Mouse (Mus musculus): ENCODE measurements at regions not wholly inside any gene's neighbourhood (a gene's known extent, or its start where the extent isn't known, plus 50 kb on each side); places are given as distances from the start of the nearest gene placed in this dataset.
A peak's percentile ranks its signal among the peaks of the same experiment; 100 is the strongest.

DNA sequence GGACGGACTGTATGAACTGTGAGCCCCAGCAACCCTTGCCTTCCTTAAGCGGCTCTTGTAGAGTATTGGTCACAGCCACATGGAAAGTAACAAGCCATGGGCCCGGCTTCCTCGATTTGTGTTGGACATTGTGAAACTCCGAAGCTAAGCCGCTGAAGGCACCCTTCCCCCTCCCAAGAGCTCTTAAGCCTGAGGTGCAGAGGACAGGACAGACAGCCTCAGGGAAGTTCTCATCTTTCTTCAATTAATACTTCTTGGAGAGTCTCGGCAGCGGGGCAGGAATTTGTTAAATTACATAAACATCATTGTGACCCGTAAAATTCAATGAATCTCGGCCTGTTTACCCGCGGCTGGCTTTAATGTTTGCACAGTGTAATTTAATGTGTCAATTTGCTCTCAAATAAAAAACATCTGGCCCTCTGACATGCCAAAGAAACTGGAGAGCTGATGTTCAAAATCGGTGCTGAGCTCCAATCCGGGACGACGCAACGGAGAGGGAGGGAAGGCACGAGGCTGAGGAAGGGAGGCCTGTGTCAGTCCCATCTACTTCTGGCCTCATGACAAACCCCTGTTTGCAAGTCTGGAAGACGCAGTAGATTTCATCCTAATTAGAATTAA, 208.4 kb upstream of the Tle3 start:
- H3K27me3 ChIP-seq (ENCODE audit: control insufficient read depth, insufficient read depth, low read length) = no peaks in the 10 kb centered on the region
- WGBS = 32% methylated on average over 19 of the region's 19 CpGs

DNA sequence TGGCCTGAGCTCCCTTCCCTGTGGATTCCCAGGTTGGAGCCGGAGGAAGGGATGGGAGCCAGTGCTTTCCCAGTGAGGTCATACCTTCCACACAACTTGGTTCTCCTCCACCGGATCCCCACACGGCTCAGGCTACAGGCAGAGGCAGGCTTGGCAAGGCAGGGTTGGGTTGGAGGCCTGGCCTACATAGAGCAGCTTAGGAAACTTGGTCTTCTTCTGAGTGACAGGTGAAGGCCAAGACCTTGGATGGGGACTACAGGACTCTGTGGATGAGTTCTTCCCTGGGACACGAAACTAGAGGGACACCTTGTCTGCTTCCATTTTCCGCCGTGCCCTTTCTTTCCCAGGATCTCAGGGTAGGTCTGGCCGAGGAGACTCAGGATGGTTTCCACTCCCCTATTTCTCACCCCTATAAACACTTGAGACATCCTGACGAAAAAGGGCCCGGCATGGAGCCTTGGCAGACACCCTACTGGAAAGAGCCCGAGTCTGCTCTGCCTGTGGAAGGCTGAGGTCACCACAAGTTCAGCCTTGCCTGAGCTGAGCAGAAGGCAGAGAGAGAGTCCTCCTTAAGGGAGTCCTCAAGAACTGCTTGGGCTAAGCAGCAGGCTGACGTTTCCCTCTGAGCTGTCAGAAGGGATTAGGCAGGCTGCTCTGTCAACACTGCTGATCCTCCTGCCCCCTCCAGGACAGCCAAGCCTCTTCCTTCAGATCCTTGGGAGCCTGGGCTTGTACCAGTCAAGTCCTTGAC, 207.5 kb upstream of the Tle3 start:
- H3K27me3 ChIP-seq (ENCODE audit: control insufficient read depth, insufficient read depth, low read length) = no peaks in the 10 kb centered on the region
- H3K9ac ChIP-seq (ENCODE audit: low read depth, low read length) = no peak overlapping the region
- 51% methylated on average over 11 of the region's 11 CpGs for WGBS

More for the DNA sequence above, 208.4 kb upstream of the Tle3 start:
- Histone ChIP-seq H3K27ac (ENCODE audit: low read depth, low read length) (peak overlapping the region; percentile 70; the same call in 1 of the 2 replicates), H3K9ac (ENCODE audit: low read depth, low read length) (no peak overlapping the region), H3K36me3 (ENCODE audit: control insufficient read depth, insufficient read depth, low read length) (no peaks in the 10 kb centered on the region), H3K4me1 (ENCODE audit: control insufficient read depth, insufficient read depth, low read length) (peaks cover 31% of the 10 kb centered on the region; the same call in 1 of the 2 replicates), H3K4me2 (replicated peaks; ENCODE audit: low read depth, low read length) (no peak overlapping the region), H3K9me3 (ENCODE audit: control insufficient read depth, low read length) (no peaks in the 10 kb centered on the region), H3K4me3 (ENCODE audit: low read length) (no peak overlapping the region)
- peak; percentile 50; the same call in 1 of the 2 replicates for ATAC-seq (ENCODE audit: low FRiP score, low TSS enrichment)

DNA sequence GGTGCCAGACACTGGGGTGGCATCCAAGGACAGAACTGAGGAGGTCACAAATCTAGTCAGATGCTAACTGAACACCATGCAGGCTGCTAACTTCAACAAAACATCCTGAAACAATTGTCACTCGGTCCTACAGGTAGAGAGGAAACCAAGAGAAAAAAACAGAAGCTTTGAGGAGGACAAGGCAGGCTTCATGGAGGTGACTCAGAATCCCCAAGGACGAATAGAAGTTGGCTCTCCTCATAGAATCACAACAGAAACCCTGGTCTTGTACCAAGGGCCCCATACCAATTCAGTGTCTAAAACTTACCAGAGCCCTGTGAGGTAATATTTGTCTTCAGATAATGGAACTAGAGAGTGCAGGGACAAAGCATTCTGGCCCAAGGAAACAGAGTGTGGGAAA, 206.1 kb upstream of the Tle3 start:
- Histone ChIP-seq H3K27me3 (ENCODE audit: control insufficient read depth, insufficient read depth, low read length) (no peaks in the 10 kb centered on the region; the same call in 1 of the 2 replicates), H3K4me2 (replicated peaks; ENCODE audit: low read depth, low read length) (no peak overlapping the region), H3K27ac (ENCODE audit: low read depth, low read length) (no peak overlapping the region; the same call in 1 of the 2 replicates), H3K36me3 (ENCODE audit: control insufficient read depth, insufficient read depth, low read length) (no peaks in the 10 kb centered on the region), H3K9me3 (ENCODE audit: control insufficient read depth, low read length) (no peaks in the 10 kb centered on the region), H3K9ac (ENCODE audit: low read depth, low read length) (no peak overlapping the region), H3K4me1 (ENCODE audit: control insufficient read depth, insufficient read depth, low read length) (peaks cover 23% of the 10 kb centered on the region; the same call in 1 of the 2 replicates), H3K4me3 (ENCODE audit: low read length) (no peak overlapping the region)
- 85% methylated on average over 2 of the region's 2 CpGs for WGBS
- no peak for ATAC-seq (ENCODE audit: low FRiP score, low TSS enrichment)

More for the DNA sequence above, 207.5 kb upstream of the Tle3 start:
- H3K36me3 ChIP-seq (ENCODE audit: control insufficient read depth, insufficient read depth, low read length) = no peaks in the 10 kb centered on the region
- H3K4me1 ChIP-seq (ENCODE audit: control insufficient read depth, insufficient read depth, low read length) = peaks cover 26% of the 10 kb centered on the region; the same call in 1 of the 2 replicates
- H3K9me3 ChIP-seq (ENCODE audit: control insufficient read depth, low read length) = no peaks in the 10 kb centered on the region
- peak; percentile 73 for ATAC-seq (ENCODE audit: low FRiP score, low TSS enrichment)
- H3K4me3 ChIP-seq (ENCODE audit: low read length) = no peak overlapping the region
- H3K4me2 ChIP-seq (replicated peaks; ENCODE audit: low read depth, low read length) = no peak overlapping the region
- peak overlapping the region; percentile 76 for H3K27ac ChIP-seq (ENCODE audit: low read depth, low read length)

DNA sequence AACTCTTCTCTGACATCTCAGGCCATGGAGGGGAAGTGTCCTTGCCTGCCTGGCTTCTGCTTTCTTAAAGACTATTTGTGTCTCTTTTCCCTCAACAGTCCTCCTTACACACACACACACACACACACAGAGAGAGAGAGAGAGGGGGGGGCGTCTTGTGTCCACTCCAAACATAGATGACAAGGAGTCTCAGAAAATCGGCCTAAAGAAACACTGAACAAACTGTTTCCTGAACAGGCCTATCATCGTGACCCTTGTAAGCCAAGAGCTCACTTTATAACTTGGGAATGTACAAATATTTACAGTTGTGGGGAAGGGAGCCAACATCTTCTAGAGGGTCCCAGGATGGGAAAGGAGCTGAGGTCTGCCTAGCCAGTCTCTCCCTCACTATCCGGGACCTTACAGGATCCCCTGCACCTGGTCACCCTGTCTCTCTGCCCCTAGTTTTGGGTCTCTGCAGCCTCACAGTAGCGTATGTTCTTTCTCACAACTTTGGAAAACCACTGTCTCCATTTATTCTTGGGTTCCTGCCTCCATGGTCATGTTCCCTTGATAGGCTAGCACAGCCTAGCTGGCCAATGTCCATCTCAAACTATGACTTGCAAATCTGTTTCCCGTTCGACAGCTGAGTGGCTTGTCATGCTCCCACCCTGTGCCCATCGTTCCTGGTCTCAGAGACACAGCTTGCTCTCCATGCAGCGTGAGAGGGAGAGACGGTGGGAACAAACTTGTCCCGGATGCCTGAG, 204.9 kb upstream of the Tle3 start:
- ATAC-seq (ENCODE audit: low FRiP score, low TSS enrichment) = no peak

DNA sequence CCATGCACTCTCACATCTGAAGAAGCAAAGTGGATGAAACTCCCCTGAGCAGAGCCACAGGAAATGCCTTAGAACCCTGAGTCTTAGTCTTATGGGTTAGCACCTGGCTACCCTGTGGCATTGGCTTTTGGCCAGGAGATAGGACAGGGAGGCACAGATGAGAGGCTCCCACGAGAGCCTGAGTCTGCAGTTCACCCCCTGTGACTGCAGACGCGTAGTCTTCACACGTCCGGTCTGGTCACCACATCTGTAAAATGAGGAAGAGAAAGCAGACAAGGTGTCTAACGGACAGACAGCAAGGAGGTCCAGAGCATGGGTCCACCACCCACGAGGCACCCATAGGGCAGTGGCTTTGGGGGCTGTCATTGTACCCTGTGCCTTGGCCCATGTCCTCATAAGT, 203.2 kb upstream of the Tle3 start:
- H3K4me3 ChIP-seq (ENCODE audit: low read length) = no peak overlapping the region
- no peak overlapping the region for H3K9ac ChIP-seq (ENCODE audit: low read depth, low read length)
- no peak overlapping the region for H3K4me2 ChIP-seq (replicated peaks; ENCODE audit: low read depth, low read length)
- no peak for ATAC-seq (ENCODE audit: low FRiP score, low TSS enrichment)
- no peaks in the 10 kb centered on the region for H3K36me3 ChIP-seq (ENCODE audit: control insufficient read depth, insufficient read depth, low read length)
- H3K27me3 ChIP-seq (ENCODE audit: control insufficient read depth, insufficient read depth, low read length) = no peaks in the 10 kb centered on the region; the same call in 1 of the 2 replicates
- no peak overlapping the region for H3K27ac ChIP-seq (ENCODE audit: low read depth, low read length)
- H3K9me3 ChIP-seq (ENCODE audit: control insufficient read depth, low read length) = no peaks in the 10 kb centered on the region
- 85% methylated on average over 7 of the region's 7 CpGs for WGBS
- H3K4me1 ChIP-seq (ENCODE audit: control insufficient read depth, insufficient read depth, low read length) = peaks cover 14% of the 10 kb centered on the region; the same call in 1 of the 2 replicates

More for the DNA sequence above, 204.9 kb upstream of the Tle3 start:
- no peak overlapping the region for H3K4me2 ChIP-seq (replicated peaks; ENCODE audit: low read depth, low read length)
- no peak overlapping the region for H3K4me3 ChIP-seq (ENCODE audit: low read length)
- no peak overlapping the region for H3K9ac ChIP-seq (ENCODE audit: low read depth, low read length)
- H3K27me3 ChIP-seq (ENCODE audit: control insufficient read depth, insufficient read depth, low read length) = no peaks in the 10 kb centered on the region; the same call in 1 of the 2 replicates
- no peaks in the 10 kb centered on the region for H3K36me3 ChIP-seq (ENCODE audit: control insufficient read depth, insufficient read depth, low read length)
- peaks cover 23% of the 10 kb centered on the region; the same call in 1 of the 2 replicates for H3K4me1 ChIP-seq (ENCODE audit: control insufficient read depth, insufficient read depth, low read length)
- peak overlapping the region; percentile 62; the same call in 1 of the 2 replicates for H3K27ac ChIP-seq (ENCODE audit: low read depth, low read length)
- no peaks in the 10 kb centered on the region for H3K9me3 ChIP-seq (ENCODE audit: control insufficient read depth, low read length)
- 63% methylated on average over 11 of the region's 11 CpGs for WGBS

DNA sequence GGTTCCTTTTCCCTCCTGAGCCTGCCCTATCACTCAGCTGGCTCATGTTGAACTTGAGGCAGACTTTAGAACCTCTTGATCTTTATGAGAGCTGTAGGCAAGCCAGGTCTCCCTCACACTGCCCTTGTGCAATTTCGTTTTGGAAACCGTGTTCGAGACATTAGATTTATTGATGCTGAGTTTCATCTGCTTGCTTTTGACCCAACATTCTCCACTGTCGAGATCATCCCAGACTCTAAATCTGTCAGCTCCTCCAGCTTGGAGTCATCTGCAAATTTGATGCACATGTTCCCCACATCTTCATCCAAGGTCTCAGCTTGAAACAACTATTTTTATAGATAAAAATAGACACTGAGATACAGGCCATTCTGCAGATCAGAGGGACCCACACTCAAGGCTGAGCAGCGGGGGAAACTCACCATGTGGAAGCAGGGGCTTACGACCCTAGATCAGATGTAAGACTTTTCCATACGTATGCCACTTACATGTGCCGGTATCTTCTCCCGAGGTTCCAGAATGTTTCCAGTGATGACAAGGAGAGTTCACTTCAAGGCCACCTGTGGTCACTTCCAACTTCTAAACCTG, 202.6 kb upstream of the Tle3 start:
- H3K4me3 ChIP-seq (ENCODE audit: low read length) = no peak overlapping the region
- H3K36me3 ChIP-seq (ENCODE audit: control insufficient read depth, insufficient read depth, low read length) = no peaks in the 10 kb centered on the region
- H3K27ac ChIP-seq (ENCODE audit: low read depth, low read length) = no peak overlapping the region
- no peaks in the 10 kb centered on the region; the same call in 1 of the 2 replicates for H3K27me3 ChIP-seq (ENCODE audit: control insufficient read depth, insufficient read depth, low read length)
- no peak overlapping the region for H3K9ac ChIP-seq (ENCODE audit: low read depth, low read length)
- peaks cover 9% of the 10 kb centered on the region; the same call in 1 of the 2 replicates for H3K4me1 ChIP-seq (ENCODE audit: control insufficient read depth, insufficient read depth, low read length)
- no peak for ATAC-seq (ENCODE audit: low FRiP score, low TSS enrichment)
- no peaks in the 10 kb centered on the region for H3K9me3 ChIP-seq (ENCODE audit: control insufficient read depth, low read length)
- no peak overlapping the region for H3K4me2 ChIP-seq (replicated peaks; ENCODE audit: low read depth, low read length)
- 56% methylated on average over 9 of the region's 9 CpGs for WGBS

DNA sequence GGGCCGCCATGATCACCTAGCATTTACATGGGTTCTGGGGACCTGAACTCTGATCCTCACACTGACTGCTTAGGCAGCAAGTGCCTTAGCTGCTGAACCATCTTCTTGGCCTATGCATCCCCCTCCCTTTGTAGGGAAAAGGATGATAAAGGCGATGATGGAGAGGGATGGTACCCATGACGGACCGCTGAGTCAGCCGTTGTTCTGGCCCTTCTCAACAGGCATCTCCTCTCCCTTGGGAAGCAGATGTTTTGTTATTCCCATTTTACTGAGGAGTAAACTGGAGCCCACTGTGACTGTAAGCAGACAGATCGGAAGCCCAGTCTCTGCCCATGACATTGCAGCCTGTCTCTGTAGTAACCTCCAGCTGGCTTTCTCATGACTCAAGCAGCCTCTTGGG, 201.2 kb upstream of the Tle3 start:
- H3K4me1 ChIP-seq (ENCODE audit: control insufficient read depth, insufficient read depth, low read length) = peaks cover 5% of the 10 kb centered on the region; the same call in 1 of the 2 replicates
- H3K27me3 ChIP-seq (ENCODE audit: control insufficient read depth, insufficient read depth, low read length) = no peaks in the 10 kb centered on the region; the same call in 1 of the 2 replicates
- no peak overlapping the region for H3K27ac ChIP-seq (ENCODE audit: low read depth, low read length)
- no peak overlapping the region for H3K4me3 ChIP-seq (ENCODE audit: low read length)
- H3K9ac ChIP-seq (ENCODE audit: low read depth, low read length) = no peak overlapping the region
- no peak overlapping the region for H3K4me2 ChIP-seq (replicated peaks; ENCODE audit: low read depth, low read length)
- 92% methylated on average over 6 of the region's 6 CpGs for WGBS
- no peak for ATAC-seq (ENCODE audit: low FRiP score, low TSS enrichment)
- H3K9me3 ChIP-seq (ENCODE audit: control insufficient read depth, low read length) = no peaks in the 10 kb centered on the region
- no peaks in the 10 kb centered on the region for H3K36me3 ChIP-seq (ENCODE audit: control insufficient read depth, insufficient read depth, low read length)

DNA sequence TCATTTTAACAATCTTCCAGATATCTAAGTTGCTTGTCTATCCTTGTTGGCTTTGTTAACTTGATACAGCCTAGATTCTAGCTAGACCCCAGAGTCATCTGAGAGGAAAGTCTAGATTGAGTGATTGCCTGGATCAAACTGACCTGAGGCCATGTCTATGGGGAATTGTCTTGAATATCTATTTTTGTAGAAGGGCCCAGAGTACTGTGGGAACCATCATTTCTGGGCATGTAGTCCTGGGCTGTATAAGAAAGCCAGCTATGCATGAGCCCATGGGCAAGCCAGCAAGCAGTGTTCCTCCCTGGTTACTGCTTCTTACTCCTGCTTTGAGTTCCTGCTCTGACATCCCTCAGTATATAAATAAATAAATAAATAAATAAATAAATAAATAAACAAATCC, 199.7 kb upstream of the Tle3 start:
- Histone ChIP-seq H3K27me3 (ENCODE audit: control insufficient read depth, insufficient read depth, low read length) (peaks cover 5% of the 10 kb centered on the region; the same call in 1 of the 2 replicates), H3K27ac (ENCODE audit: low read depth, low read length) (no peak overlapping the region), H3K36me3 (ENCODE audit: control insufficient read depth, insufficient read depth, low read length) (no peaks in the 10 kb centered on the region), H3K9ac (ENCODE audit: low read depth, low read length) (no peak overlapping the region), H3K9me3 (ENCODE audit: control insufficient read depth, low read length) (no peaks in the 10 kb centered on the region), H3K4me2 (replicated peaks; ENCODE audit: low read depth, low read length) (no peak overlapping the region), H3K4me1 (ENCODE audit: control insufficient read depth, insufficient read depth, low read length) (0 out of 2 replicates have a peak, but pooled peaks cover 3% of the 10 kb centered on the region), H3K4me3 (ENCODE audit: low read length) (no peak overlapping the region)
- ATAC-seq (ENCODE audit: low FRiP score, low TSS enrichment) = no peak

All from kidney, embryonic 14.5 days (tissue).